Mouse (Mus musculus): ENCODE data around the gene Acaca.

The Acaca gene

DNA sequence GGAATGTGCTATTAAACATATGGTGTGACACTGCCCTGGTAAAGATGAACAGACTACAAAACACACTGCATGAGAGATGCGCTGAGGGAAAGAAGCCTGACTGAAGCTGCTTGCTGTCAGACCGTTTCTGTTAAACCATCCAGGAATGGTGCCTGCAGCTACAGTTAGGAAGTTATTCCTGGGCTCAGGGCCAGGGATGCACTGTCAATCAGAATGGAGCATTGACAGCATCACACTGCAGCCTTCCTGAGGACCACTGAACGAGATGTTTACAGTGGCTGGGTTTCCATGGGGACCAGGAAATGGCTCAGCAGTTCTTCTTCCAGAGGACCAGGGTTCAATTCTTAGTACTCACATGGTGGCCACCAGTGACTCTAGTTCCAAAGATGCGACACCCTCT lies 280.9 kb downstream of the Acaca start:
- DNase-seq = no peak

DNA sequence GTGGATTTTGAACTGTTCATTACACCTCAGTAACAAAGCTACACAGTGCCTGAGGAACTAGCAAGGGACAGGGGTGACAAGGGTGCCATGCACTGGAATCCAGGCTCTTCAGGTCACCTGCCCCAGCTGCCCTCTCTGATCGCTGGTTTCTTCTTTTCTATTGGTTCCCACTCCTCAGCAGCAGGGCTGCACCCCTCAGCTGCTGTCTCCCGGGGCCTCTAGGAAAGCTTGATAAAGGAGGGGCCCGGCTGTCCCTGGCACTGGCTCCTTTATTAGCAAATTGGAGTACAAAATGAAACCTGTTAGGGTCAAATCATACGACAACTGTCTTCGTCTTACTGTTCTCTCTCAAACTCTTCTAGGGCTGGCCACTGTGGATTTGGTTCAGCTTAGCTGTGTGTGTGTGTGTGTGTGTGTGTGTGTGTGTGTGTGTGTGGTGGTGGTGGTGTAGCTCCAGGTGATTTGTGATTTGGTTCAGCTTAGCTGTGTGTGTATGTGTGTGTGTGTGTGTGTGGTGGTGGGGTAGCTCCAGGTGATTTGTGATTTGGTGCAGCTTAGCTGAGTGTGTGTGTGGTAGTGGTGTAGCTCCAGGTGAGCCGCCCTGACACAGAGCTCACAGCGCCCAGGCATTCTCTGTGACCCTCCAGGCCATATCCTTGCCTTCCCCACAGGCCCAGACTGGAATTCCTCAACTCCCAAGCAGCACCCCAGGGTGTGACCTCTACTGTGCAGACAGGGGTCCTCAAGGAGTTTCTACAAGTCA lies 281.6 kb downstream of the Acaca start:
- DNase-seq = no peak

DNA sequence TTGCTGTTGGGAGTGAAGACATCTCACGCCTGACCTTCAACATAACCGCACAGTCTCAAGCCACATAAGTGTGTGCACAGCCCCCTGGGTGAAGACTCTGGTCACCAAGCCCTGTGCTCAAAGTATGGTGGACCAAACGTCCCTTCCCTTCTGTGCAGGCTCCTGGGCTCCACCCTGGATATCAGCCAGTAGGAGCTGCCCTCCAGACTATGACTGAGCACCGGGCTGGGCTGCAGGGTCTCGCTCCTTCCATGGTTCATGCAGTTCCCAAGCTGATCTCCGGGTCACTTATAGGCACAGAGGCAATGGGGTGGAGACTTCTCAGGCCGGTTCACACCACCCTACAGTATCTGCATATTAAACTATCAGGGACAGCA lies 282.2 kb downstream of the Acaca start:
- DNase-seq = no peak

DNA sequence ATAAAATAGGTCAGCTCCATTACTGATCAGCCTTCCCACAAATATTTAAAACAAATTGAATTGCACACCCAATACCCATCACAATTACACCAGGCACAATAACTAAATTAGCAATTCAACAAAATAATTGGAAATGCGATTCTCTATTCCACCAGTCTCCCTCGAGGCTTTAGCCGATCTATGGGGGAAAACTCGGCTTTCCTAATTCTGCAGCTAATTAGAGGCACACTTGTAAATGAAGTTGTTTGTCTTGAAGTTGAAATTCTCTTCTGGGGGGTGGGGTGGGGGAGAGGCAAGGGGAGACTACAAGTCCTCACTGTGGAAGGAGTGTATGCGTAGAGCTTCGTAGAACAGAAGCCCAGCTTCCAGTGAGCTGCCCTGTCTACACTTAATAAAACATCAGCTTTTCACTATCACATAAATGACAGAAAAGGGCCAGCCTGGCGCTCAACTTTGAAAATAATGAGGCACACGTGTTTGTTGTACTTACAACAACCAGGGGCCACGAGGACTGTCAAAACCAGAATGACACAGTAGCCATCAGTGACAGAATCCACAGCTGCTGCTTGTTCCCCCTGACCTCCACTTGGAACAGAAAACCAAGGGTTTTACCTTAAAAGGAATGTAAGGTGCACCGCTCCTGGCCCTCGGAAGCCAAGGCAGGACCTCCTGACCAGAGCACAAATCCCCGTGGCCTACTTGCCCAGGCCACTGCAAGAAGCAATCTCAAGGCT lies 282.9 kb downstream of the Acaca start:
- no peak for DNase-seq

DNA sequence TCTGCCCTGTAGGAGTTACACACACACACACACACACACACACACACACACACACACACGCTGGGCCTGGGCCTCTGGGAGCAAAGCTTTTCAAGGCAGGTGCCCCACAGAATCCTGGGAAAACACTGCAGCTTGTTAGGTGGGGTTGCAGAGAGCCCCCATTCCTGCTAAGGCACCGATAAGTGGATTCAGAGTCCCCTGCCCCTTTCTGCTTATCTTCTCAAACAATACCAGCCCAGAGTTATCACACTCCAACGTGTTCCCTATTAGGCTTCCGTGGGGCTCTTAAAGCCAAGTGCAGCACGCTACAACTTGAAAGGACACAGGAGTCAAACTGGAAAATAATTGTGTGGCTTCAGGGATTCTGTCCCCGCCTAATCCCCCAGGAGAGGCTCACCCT lies 283.6 kb downstream of the Acaca start:
- DNase-seq = no peak

DNA sequence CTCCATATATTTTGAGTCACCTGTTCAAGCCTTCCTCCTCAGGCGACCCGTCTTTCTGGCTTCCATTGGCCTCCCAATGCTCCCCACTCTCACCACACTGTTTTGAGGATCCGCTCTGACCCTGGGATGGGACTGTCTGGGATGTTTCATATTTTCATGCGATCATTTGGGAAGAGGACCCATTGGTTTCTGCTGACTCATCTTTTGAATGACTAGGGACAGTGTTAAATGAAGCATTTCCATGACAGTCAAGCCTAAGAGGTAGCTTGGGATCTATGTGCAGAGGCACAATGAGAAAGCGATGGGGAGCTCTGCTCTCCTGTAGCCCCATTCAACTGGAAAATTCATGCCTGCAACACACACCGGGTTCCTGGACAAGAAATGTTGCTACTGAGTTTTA lies 291.3 kb downstream of the Acaca start:
- DNase-seq = no peak

DNA sequence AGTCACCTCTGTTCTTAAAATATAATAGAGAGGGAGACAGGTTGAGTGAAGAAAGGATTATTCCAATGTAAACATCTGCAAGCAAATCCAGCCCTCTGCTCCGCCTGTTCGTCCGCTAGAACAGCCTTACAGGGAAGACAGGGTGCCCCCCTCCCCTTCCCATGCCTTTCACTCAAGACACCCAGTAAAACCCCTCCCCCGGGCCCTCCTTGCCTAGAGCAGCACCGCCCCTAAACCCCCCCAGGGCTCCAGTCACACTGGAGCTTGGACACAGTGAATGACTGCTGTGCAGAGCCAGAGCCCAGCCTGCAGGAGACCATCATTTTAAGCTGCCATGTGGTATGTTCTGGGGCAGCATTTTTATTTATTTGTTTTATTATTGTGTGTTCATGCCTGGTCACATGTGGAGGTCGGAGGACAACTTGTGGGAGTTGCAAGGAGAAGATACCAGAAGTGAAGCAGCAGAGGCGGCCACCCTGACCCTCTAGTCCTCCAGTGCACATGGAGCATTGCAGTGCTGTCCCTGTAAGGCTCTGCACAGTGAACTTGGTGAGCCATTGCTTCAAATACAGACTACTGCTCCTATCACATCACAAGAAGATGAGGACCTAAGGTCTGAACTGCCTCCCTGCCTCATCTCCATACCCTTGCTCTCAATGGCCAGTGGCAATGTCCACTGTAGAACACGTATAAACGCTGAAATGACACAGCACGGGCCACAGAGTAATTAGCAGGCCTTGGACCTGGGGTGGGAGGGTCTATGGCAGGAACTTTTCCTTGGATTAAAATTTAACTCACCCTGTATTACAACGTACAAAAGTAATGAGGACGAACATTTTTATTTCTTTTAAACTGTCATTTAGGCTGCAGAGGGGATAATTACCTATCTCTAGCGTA lies 296.5 kb downstream of the Acaca start:
- DNase-seq = peak; percentile 30

DNA sequence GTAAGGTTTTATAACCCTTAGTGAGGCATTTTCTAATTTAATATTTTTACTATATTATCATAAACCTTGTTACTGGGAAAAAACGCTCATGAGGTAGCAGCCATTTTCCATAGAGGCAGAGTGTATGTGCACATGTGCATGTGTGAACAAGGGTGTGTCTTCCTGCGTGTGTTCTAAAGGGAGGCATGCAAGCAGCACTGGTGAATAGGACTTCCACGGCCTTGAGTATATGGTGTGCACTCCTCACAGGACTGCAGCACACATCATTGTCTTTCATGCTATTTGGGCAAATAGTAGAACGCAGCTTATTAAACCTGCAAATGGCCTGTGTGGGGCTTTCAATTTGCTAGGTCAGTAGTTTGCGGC lies 297.1 kb downstream of the Acaca start:
- DNase-seq = no peak

DNA sequence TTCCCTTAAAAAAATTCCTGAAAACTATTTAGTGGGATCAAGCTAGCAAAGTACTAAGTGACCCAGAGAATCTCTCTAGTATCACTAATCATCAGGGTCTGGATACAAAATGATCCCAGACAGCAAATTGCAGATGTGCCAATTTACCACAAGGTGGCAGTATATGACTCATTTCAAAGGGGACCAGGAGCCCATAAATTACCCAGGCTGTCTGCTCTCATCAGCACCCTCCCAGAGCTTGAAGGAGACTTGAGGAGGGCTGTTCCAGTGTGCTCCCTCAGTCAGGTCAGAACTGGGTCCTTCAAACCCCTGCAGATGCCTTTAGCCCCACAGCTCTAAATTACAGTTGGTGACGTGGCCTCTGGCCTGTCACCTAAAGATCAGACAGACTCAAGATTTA lies 300.1 kb downstream of the Acaca start:
- DNase-seq = peak; percentile 73

DNA sequence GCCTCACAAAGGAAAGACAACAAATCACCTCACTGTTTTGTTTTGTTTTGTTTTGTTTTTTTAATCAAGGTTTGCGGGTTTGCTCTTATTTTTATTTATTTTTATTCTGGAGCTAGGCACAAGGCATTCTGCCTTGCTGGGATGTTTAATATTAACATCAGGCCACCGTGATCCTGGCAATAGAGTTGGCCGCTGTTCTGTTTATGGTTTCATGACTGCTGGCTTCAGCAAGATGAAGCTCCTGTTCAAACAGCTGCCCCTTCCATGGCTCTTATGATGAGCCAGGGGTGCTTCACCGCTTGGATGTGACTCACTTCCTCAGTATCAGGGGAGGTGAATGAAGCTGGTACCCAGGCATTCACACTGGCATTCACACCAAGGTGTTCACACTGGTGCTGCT lies 300.9 kb downstream of the Acaca start:
- DNase-seq = peak; percentile 39

DNA sequence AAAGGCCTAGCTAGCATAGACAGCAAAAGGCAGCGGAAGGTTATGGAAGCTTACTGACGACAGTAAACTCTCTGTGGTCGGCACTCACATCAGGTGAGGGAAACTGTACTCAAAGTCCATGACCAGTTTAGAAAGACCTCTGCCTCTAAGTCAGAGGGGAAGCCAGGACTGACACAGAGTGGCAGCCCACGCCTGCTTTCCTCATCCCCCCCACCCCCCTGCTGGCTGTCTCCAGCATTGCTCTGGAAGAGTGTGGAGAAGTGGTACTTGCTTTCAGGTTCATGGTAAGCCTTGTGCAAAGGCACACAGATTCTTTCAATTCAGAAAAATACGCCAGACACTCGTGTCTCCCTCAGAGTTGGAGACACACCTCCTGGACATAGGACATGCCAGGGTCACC lies 305.4 kb downstream of the Acaca start:
- DNase-seq = no peak

DNA sequence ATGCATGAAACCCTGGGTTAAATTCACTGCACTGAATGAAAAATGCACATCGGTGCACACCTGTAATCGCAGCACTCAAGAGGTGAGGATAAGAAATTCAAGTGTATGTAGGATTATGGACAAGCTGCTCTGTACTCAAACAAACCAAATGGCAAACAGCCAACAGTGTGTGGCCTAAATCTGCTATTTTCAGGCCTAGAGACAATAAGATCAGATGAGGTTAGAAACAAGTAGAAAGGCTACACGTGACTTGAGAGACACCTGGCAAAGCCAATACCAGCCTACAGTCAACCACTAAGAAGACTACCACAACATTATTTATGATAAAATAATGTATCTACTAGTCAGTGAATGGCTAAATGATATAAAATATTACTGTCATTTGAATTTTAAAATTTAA lies 310.9 kb downstream of the Acaca start:
- DNase-seq = peak; percentile 19

DNA sequence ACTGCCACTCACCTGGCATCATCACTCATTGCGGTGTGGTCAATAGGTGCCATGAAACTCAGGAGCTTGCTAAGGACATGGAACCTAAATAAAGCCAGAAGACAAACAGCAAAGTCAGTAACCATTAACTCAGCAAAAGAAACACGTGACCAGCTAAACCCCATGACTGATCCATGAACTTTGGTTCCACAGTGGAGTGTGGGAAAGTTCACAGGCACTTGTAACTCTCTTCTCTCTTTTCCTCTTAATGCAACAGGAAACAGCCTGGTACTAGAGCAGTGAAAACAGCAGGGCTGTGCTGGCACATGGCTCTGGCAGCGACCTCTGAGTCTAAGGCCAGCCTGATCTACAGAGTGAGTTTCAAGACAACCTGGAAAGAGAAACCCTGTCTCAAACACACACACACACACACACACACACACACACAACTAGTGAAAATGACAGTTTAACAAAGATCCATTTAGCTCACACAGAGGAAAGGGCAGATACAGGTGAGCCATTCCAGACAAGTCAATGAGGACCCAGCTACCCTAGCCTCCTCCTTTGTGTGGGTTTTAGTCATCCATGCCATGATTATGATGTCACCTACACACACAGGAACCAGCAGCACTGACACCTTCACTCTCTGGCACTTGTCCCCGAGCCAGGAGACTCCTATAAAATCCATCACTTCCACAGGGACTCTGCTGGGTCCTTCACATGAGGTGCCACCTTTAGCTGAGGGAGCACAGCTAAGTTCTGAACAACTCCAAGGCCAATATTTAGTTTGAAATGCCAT lies 313.3 kb downstream of the Acaca start:
- DNase-seq = peak; percentile 87

All from kidney, adult 9 months (tissue).